Comparison of ENCODE assay signal across 8 mouse cellular contexts in genomic region chr2:77944860-77945595, GRCm38 (mm10). TPM values are rescaled to one million over a fixed set of nuclear protein-coding genes. Genes with fewer than 3 reads are reported as not detected.
DNase-seq lines count a peak whose midpoint lies in the region; ATAC-seq and TF ChIP-seq lines count a peak whose summit lies in the region.

No protein-coding gene starts in this region.

- no peak for DNase-seq in lung, embryonic 14.5 days
- no peak for DNase-seq in lung, postnatal 36 days
- no peak for DNase-seq in limb, embryonic 14.5 days (ENCODE audit: low spot score)
- no peak for DNase-seq in MN1 (ENCODE audit: low spot score)
- DNase-seq in cerebellum, postnatal 36 days, result no peak
- DNase-seq in cerebellum, postnatal 25 days, result no peak

- ATAC-seq in lung, embryonic 14.5 days (ENCODE audit: insufficient read depth), result no peak
- no peak; the same call in 1 of the 2 replicates for ATAC-seq in embryonic facial prominence, embryonic 15.5 days (ENCODE audit: insufficient number of reproducible peaks, low FRiP score, low TSS enrichment, low read depth)
- no peak for ATAC-seq in limb, embryonic 14.5 days (ENCODE audit: low FRiP score, low read depth)
- no peak for ATAC-seq in stomach, embryonic 16.5 days (ENCODE audit: insufficient read depth, low FRiP score)

- no peak for TF ChIP-seq CTCF in lung, embryonic 14.5 days (IDR thresholded peaks at IDR 0.05; ENCODE audit: low read depth)

- TF ChIP-seq POLR2A in limb, embryonic 14.5 days (IDR thresholded peaks at IDR 0.05; ENCODE audit: borderline replicate concordance, extremely low read depth, insufficient read depth, insufficient read length), result no peak

- H3K36me3 ChIP-seq in lung, embryonic 14.5 days (ENCODE audit: insufficient read depth), result no peaks in the 10 kb centered on the region
- no peaks in the 10 kb centered on the region; the same call in 1 of the 2 replicates for H3K36me3 ChIP-seq in embryonic facial prominence, embryonic 15.5 days
- no peaks in the 10 kb centered on the region for H3K36me3 ChIP-seq in limb, embryonic 14.5 days (ENCODE audit: control insufficient read depth, insufficient read depth, low read length)
- no peaks in the 10 kb centered on the region for H3K36me3 ChIP-seq in stomach, embryonic 16.5 days (ENCODE audit: control insufficient read depth, insufficient read depth, low read length)

- peak overlapping the region; percentile 88 for H3K4me2 ChIP-seq in lung, embryonic 14.5 days
- H3K4me2 ChIP-seq in embryonic facial prominence, embryonic 15.5 days (replicated peaks), result peak overlapping the region; percentile 78
- H3K4me2 ChIP-seq in limb, embryonic 14.5 days (replicated peaks; ENCODE audit: low read depth, low read length, severe bottlenecking), result peak overlapping the region; percentile 88
- H3K4me2 ChIP-seq in stomach, embryonic 16.5 days (ENCODE audit: low read depth, low read length), result peak overlapping the region; percentile 73

- H3K4me1 ChIP-seq in lung, embryonic 14.5 days (ENCODE audit: insufficient read depth), result peaks cover 7% of the 10 kb centered on the region; the same call in 1 of the 2 replicates
- H3K4me1 ChIP-seq in embryonic facial prominence, embryonic 15.5 days, result peaks cover 9% of the 10 kb centered on the region
- H3K4me1 ChIP-seq in limb, embryonic 14.5 days (ENCODE audit: control insufficient read depth, insufficient read depth, low read length), result peaks cover 5% of the 10 kb centered on the region; the same call in 1 of the 2 replicates
- H3K4me1 ChIP-seq in stomach, embryonic 16.5 days (ENCODE audit: control insufficient read depth, insufficient read depth, low read length), result peaks cover 4% of the 10 kb centered on the region; the same call in 1 of the 2 replicates

- 42% methylated on average over 8 of the region's 8 CpGs for WGBS in lung, embryonic 14.5 days
- WGBS in embryonic facial prominence, embryonic 15.5 days, result 35% methylated on average over 8 of the region's 8 CpGs
- WGBS in limb, embryonic 14.5 days, result 36% methylated on average over 8 of the region's 8 CpGs
- WGBS in stomach, embryonic 16.5 days, result 40% methylated on average over 8 of the region's 8 CpGs

- peak overlapping the region; percentile 66 for H3K4me3 ChIP-seq in lung, embryonic 14.5 days (ENCODE audit: low read depth, low read length)
- peak overlapping the region; percentile 84 for H3K4me3 ChIP-seq in embryonic facial prominence, embryonic 15.5 days (replicated peaks)
- peak overlapping the region; percentile 84 for H3K4me3 ChIP-seq in limb, embryonic 14.5 days (replicated peaks; ENCODE audit: low read length)
- H3K4me3 ChIP-seq in stomach, embryonic 16.5 days (replicated peaks; ENCODE audit: low read length), result peak overlapping the region; percentile 73

- peak overlapping the region; percentile 88 for H3K9ac ChIP-seq in lung, embryonic 14.5 days
- H3K9ac ChIP-seq in embryonic facial prominence, embryonic 15.5 days, result peak overlapping the region; percentile 92
- H3K9ac ChIP-seq in limb, embryonic 14.5 days (ENCODE audit: low read depth, low read length, severe bottlenecking), result peak overlapping the region; percentile 95
- H3K9ac ChIP-seq in stomach, embryonic 16.5 days (ENCODE audit: low read length), result peak overlapping the region; percentile 87

- H3K27ac ChIP-seq in lung, embryonic 14.5 days (ENCODE audit: low read depth), result no peak overlapping the region
- H3K27ac ChIP-seq in embryonic facial prominence, embryonic 15.5 days (replicated peaks), result no peak overlapping the region
- H3K27ac ChIP-seq in limb, embryonic 14.5 days (replicated peaks; ENCODE audit: low read depth, low read length), result peak overlapping the region; percentile 76; the same call in 1 of the 2 replicates
- H3K27ac ChIP-seq in stomach, embryonic 16.5 days (ENCODE audit: low read length), result no peak overlapping the region

- H3K9me3 ChIP-seq in lung, embryonic 14.5 days (ENCODE audit: low read depth, low read length), result no peaks in the 10 kb centered on the region
- H3K9me3 ChIP-seq in embryonic facial prominence, embryonic 15.5 days (replicated peaks), result no peaks in the 10 kb centered on the region
- no peaks in the 10 kb centered on the region for H3K9me3 ChIP-seq in limb, embryonic 14.5 days (ENCODE audit: control insufficient read depth, low read length)
- no peaks in the 10 kb centered on the region for H3K9me3 ChIP-seq in stomach, embryonic 16.5 days (replicated peaks; ENCODE audit: control insufficient read depth, low read length)

- no peaks in the 10 kb centered on the region for H3K27me3 ChIP-seq in lung, embryonic 14.5 days (ENCODE audit: insufficient read depth, low read length)
- no peaks in the 10 kb centered on the region for H3K27me3 ChIP-seq in embryonic facial prominence, embryonic 15.5 days
- H3K27me3 ChIP-seq in limb, embryonic 14.5 days (ENCODE audit: control insufficient read depth, insufficient read depth, low read length), result no peaks in the 10 kb centered on the region
- H3K27me3 ChIP-seq in stomach, embryonic 16.5 days (ENCODE audit: control insufficient read depth, insufficient read depth, low read length), result no peaks in the 10 kb centered on the region

RNA-seq across cellular contexts. Expression of gene Cwc22, which starts 1.1 kb away (rescaled TPM):
- 37.3 and 38.0 TPM in 2 replicates for polyA plus RNA-seq in lung, embryonic 14.5 days (2014; fragmentation: Nextera tagmentation; extraction: Ambion mirVana)
- polyA plus RNA-seq in embryonic facial prominence, embryonic 15.5 days (2015; fragmentation: Nextera tagmentation; extraction: Ambion mirVana), result 29.4 and 30.0 TPM in 2 replicates
- 17.6 and 36.0 TPM in 2 replicates for polyA plus RNA-seq in limb, embryonic 14.5 days (2012; rRNA removed)
- 33.7 and 36.2 TPM in 2 replicates for polyA plus RNA-seq in limb, embryonic 14.5 days (2014; fragmentation: Nextera tagmentation; extraction: Ambion mirVana)
- 27.4 and 32.3 TPM in 2 replicates for polyA plus RNA-seq in stomach, embryonic 16.5 days (2015; fragmentation: Nextera tagmentation; extraction: Ambion mirVana)
